12 mouse cellular contexts compared by ENCODE assay signal in the genomic region with DNA sequence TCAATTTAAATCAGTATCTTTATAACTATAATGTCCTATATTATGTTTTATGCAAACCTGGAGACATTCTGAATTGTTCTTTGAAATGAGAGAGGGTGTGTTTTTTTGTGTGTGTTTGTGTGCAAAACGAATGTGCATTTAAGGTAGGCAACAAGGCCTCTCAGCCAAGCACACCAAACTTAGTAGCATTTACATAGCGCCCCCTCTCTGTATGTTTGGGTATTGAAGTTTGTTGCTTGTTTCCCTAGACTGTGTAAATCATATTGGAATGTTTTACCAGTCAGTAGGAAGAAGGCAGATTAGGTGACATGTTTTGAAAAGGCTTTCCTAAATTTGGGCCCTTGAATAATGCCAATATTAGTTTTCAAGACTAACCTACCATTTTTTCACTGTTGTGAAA.
DNase-seq lines count a peak whose midpoint lies in the region; TF ChIP-seq lines count a peak whose summit lies in the region.
"Had no signal": no experiment of that assay in that cellular context is flagged by ENCODE, and none has a peak within 500 bp of the region (broad histone marks: within the 10 kb centered on the region; RNA-seq: fewer than 3 reads in every experiment).

No protein-coding gene starts in this region.

- peak; percentile 12; the same call in 1 of the 2 replicates for TF ChIP-seq CTCF in left cerebral cortex, adult 2 months (IDR thresholded peaks at IDR 0.05)

- no peak overlapping the region for H3K27ac ChIP-seq in left cerebral cortex, adult 2 months
- H3K27ac ChIP-seq: heart, embryonic 10.5 days; hindbrain, embryonic 10.5 days; liver, embryonic 13.5 days had no signal

- DNase-seq in embryo, embryonic 10.5 days (ENCODE audit: low spot score), result peak; percentile 35
- DNase-seq in embryo, embryonic 11 days, result no peak
- DNase-seq in left cerebral cortex, adult 2 months (ENCODE audit: extremely low spot score in 1 of 2, low spot score in 2 of 2), result no peak
- no peak for DNase-seq in left cerebral cortex, postnatal 25 days (ENCODE audit: low spot score in 2 of 2)
- peak; percentile 9 for DNase-seq in ES-CJ7 (ENCODE audit: low read depth, low spot score)
- peak; percentile 26 for DNase-seq in retina, embryonic 14.5 days (ENCODE audit: low spot score)
- DNase-seq in thymus, postnatal 25 days, result no peak
- DNase-seq in adrenal gland, adult 8-10 months, result no peak
- DNase-seq: cerebellum, adult 9-11 months; liver, embryonic 13.5 days had no signal

- intact Hi-C loops in left cerebral cortex, adult 2 months (cut with DNase I), result no loop called here
- intact Hi-C loops in left cerebral cortex, postnatal 25 days (cut with DNase I), result no loop called here

- H3K4me3 ChIP-seq in left cerebral cortex, adult 2 months, result no peak overlapping the region
- H3K4me3 ChIP-seq: heart, embryonic 10.5 days; hindbrain, embryonic 10.5 days; liver, embryonic 13.5 days had no signal

Comparison
In these comparisons a context has a peak if more than half of its experiments do, and no peak if none do; other contexts are left out.
1. DNase-seq: peak in embryo, embryonic 10.5 days (single experiment), ES-CJ7 (single experiment) and retina, embryonic 14.5 days (single experiment); none in embryo, embryonic 11 days (single experiment), left cerebral cortex, adult 2 months (0 of 2), left cerebral cortex, postnatal 25 days (0 of 2), thymus, postnatal 25 days (single experiment) and adrenal gland, adult 8-10 months (single experiment).